Mouse (Mus musculus) embryonic facial prominence, embryonic 14.5 days (tissue): ENCODE data around the gene Paxx. TPM values are rescaled to one million over a fixed set of nuclear protein-coding genes. Genes with fewer than 3 reads are reported as not detected.

Experiments
- ATAC-seq: fragments of 200-750 bp; cut with Nextera tagmentation; 2 replicates; pipeline ENCODE4 v1.8.0; 2017; ENCODE audit warnings: low read depth, moderate number of reproducible peaks, moderate TSS enrichment
- DNase-seq: peaks from one replicate; pipeline ENCODE4 v3.0.0-alpha.2; 2015; ENCODE audit warnings: low spot score
- H3K27ac ChIP-seq: fragments of 300-500 bp; sonication (generic); replicated peaks from 2 replicates; pipeline ENCODE4 v1.5.1; 2014; ENCODE audit warnings: low read depth, mild to moderate bottlenecking, low read length, moderate library complexity
- H3K27me3 ChIP-seq: fragments of 300-500 bp; sonication (generic); replicated peaks from 2 replicates; pipeline ENCODE4 v1.6.1; 2014; ENCODE audit warnings: low read length; ENCODE audit not compliant: control insufficient read depth, insufficient read depth
- H3K36me3 ChIP-seq: fragments of 300-500 bp; sonication (generic); 2 replicates; pipeline ENCODE4 v1.6.1; 2014; ENCODE audit warnings: low read length, mixed read lengths; ENCODE audit not compliant: control insufficient read depth, insufficient read depth
- H3K4me1 ChIP-seq: fragments of 300-500 bp; sonication (generic); 2 replicates; pipeline ENCODE4 v1.6.1; 2014; ENCODE audit warnings: antibody characterized with exemption, low read length; ENCODE audit not compliant: control insufficient read depth, insufficient read depth
- H3K4me2 ChIP-seq: fragments of 300-500 bp; sonication (generic); 2 replicates; pipeline ENCODE4 v1.6.1; 2014; ENCODE audit warnings: low read depth, mild to moderate bottlenecking, low read length, moderate library complexity, mixed read lengths
- H3K4me3 ChIP-seq: fragments of 300-500 bp; sonication (generic); 2 replicates; pipeline ENCODE4 v1.5.1; 2014; ENCODE audit warnings: low read depth, mild to moderate bottlenecking, low read length
- H3K9ac ChIP-seq: fragments of 300-500 bp; sonication (generic); 2 replicates; pipeline ENCODE4 v1.6.1; 2014; ENCODE audit warnings: low read depth, mild to moderate bottlenecking, low read length, moderate library complexity, mixed read lengths
- H3K9me3 ChIP-seq: fragments of 300-500 bp; sonication (generic); 2 replicates; pipeline ENCODE4 v1.6.1; 2016; ENCODE audit warnings: low read length; ENCODE audit not compliant: control insufficient read depth
- WGBS: fragments of 180-500 bp; shearing (Covaris S2); extraction: QIAGEN DNeasy Blood & Tissue Kit; methylation state at CpG from one replicate; pipeline ENCODE4 v1.1.7; 2014; 5-methylcytosine and 5-hydroxymethylcytosine counted together
- polyA plus RNA-seq: library from polyadenylated mRNA; unstranded; fragments of >200 nt; fragmentation: Nextera tagmentation; extraction: Ambion mirVana; gene quantifications from 2 replicates; pipeline ENCODE4 v1.2.1, GENCODE M21; 2014

Gene Paxx
- polyA plus RNA-seq, 1 experiment from 2014 or later, result 41.7 TPM

- Histone ChIP-seq H3K4me3 (no peak overlapping the region), H3K36me3 (no peaks in the 10 kb centered on the region), H3K27ac (no peak overlapping the region), H3K9me3 (no peaks in the 10 kb centered on the region), H3K9ac (no peak overlapping the region), H3K27me3 (no peaks in the 10 kb centered on the region), H3K4me2 (no peak overlapping the region), H3K4me1 (no peaks in the 10 kb centered on the region)
- WGBS, result 88% methylated on average over 6 of the region's 6 CpGs
- ATAC-seq (no peak), DNase-seq (no peak)
Observed at GRCm38 (mm10) chr2:25487965-25488670, 27.2 kb upstream of the Paxx start.

GRCm38 (mm10) chr2:25484901-25485647 is 24.2 kb upstream of the Paxx start:
- DNase-seq (no peak), ATAC-seq (no peak)
- H3K36me3 ChIP-seq, result no peaks in the 10 kb centered on the region
- H3K27me3 ChIP-seq, result no peaks in the 10 kb centered on the region
- H3K4me1 ChIP-seq, result no peaks in the 10 kb centered on the region
- H3K9ac ChIP-seq, result no peak overlapping the region
- H3K4me3 ChIP-seq, result no peak overlapping the region
- WGBS, result 65% methylated on average over 11 of the region's 11 CpGs
- H3K4me2 ChIP-seq, result no peak overlapping the region
- H3K27ac ChIP-seq, result no peak overlapping the region
- no peaks in the 10 kb centered on the region for H3K9me3 ChIP-seq

DNA sequence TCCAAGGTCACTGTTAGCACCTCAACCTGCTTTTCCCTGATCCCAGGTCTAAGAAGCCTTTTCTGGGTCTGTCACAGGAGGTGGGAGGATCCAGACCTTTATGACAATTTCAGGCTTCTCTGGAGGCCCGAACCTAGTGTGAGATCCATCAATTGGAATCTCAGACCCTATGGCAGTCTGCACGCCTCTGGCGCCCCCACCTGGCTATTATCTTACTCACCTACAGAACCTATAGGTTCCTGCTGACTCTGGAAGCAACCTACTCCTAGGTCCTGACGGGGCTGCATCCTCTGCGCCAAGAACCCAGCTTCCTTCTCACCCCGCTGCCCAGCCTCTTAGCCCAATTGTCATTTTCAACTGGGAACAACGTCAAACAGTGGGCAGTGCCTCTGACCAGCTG is 22.1 kb upstream of the Paxx start:
- no peak overlapping the region for H3K4me2 ChIP-seq
- H3K27ac ChIP-seq, result no peak overlapping the region
- no peak for ATAC-seq
- H3K9ac ChIP-seq, result no peak overlapping the region
- WGBS, result 28% methylated on average over 7 of the region's 7 CpGs
- no peaks in the 10 kb centered on the region for H3K4me1 ChIP-seq
- H3K27me3 ChIP-seq, result no peaks in the 10 kb centered on the region
- no peaks in the 10 kb centered on the region for H3K9me3 ChIP-seq
- H3K4me3 ChIP-seq, result no peak overlapping the region
- peak; percentile 39 for DNase-seq
- no peaks in the 10 kb centered on the region for H3K36me3 ChIP-seq

DNA sequence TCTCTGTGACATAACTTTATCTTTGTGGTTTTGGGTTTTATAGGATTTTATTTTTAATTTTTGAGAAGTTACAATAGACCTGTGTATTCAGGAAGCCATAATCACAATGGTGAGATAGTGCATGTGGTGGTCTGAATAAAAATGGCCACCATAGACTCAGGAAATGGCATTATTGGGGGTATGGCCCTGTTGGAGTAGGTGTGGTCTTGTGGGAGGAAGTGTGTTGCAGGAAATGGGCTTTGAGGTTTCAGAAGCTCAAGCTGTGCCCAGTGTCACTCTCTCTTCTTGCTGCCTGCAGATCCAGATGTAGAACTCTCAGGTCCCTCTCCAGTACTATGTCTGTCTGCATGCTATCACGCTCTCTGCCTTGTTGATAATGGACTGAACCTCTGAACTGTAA is 19.6 kb upstream of the Paxx start:
- DNase-seq (no peak), ATAC-seq (no peak)
- Histone ChIP-seq H3K36me3 (no peaks in the 10 kb centered on the region), H3K27me3 (no peaks in the 10 kb centered on the region), H3K9me3 (no peaks in the 10 kb centered on the region), H3K4me2 (no peak overlapping the region), H3K9ac (no peak overlapping the region), H3K4me3 (no peak overlapping the region), H3K4me1 (no peaks in the 10 kb centered on the region), H3K27ac (no peak overlapping the region)
- 82% methylated on average over 1 of the region's 1 CpGs for WGBS

DNA sequence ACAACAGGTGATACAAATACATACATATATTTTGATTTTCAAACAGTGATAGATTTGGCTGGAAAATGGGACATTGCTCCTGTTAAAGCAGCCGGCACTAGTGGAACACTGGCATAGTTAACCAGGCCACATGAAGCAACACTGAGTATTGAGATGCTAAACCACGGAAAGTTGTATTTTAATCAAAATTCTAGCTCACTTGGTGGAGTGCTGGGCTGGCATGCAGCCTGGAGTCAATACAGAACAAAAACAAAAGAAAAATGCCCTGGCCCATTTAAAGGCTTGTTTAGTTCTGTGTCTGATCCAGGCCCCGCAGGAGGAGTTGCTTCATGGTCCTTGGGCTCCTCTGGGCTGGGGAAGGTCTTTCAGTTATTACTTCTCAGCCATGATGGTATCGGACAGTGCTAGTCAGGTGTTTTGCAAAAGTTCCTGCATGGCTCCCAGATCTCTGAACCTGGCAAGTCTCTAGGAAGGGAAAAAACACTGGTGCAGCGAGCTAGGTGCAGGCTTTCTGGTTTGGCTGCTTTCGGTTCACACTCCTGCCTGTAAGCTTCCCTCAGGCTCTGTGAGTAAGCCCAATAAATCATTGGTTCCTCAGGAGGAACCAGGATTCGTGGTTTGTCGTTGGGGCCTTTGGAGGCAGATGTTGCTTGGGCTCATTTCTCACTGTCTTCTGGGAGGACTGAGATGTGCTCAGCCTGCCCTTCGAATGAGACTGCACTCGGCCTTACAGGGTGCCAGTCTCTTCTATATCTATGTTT is 18.8 kb upstream of the Paxx start:
- no peak overlapping the region for H3K27ac ChIP-seq
- no peaks in the 10 kb centered on the region for H3K36me3 ChIP-seq
- no peak overlapping the region for H3K4me2 ChIP-seq
- H3K9me3 ChIP-seq, result no peaks in the 10 kb centered on the region
- no peaks in the 10 kb centered on the region for H3K4me1 ChIP-seq
- peak; percentile 52 for DNase-seq
- H3K9ac ChIP-seq, result no peak overlapping the region
- no peak overlapping the region for H3K4me3 ChIP-seq
- no peak for ATAC-seq
- 72% methylated on average over 10 of the region's 10 CpGs for WGBS
- H3K27me3 ChIP-seq, result no peaks in the 10 kb centered on the region

- Histone ChIP-seq H3K27me3 (no peaks in the 10 kb centered on the region), H3K9me3 (no peaks in the 10 kb centered on the region), H3K36me3 (no peaks in the 10 kb centered on the region), H3K4me2 (no peak overlapping the region), H3K9ac (no peak overlapping the region), H3K4me1 (no peaks in the 10 kb centered on the region), H3K27ac (no peak overlapping the region), H3K4me3 (no peak overlapping the region)
- ATAC-seq (no peak), DNase-seq (no peak)
- WGBS, result 88% methylated on average over 3 of the region's 3 CpGs
Observed at GRCm38 (mm10) chr2:25477967-25478675, 17.2 kb upstream of the Paxx start.

GRCm38 (mm10) chr2:25477541-25477940 is 16.6 kb upstream of the Paxx start:
- no peak overlapping the region for H3K4me3 ChIP-seq
- H3K27ac ChIP-seq, result no peak overlapping the region
- H3K36me3 ChIP-seq, result no peaks in the 10 kb centered on the region
- no peaks in the 10 kb centered on the region for H3K9me3 ChIP-seq
- H3K4me1 ChIP-seq, result no peaks in the 10 kb centered on the region
- 86% methylated on average over 7 of the region's 8 CpGs for WGBS
- no peak overlapping the region for H3K4me2 ChIP-seq
- H3K27me3 ChIP-seq, result no peaks in the 10 kb centered on the region
- ATAC-seq, result no peak
- no peak for DNase-seq
- no peak overlapping the region for H3K9ac ChIP-seq

- 76% methylated on average over 2 of the region's 2 CpGs for WGBS
Observed at GRCm38 (mm10) chr2:25472550-25472949, 11.7 kb upstream of the Paxx start.

More at GRCm38 (mm10) chr2:25472550-25472949, 11.7 kb upstream of the Paxx start:
- Histone ChIP-seq H3K4me2 (no peak overlapping the region), H3K4me3 (no peak overlapping the region), H3K27me3 (no peaks in the 10 kb centered on the region), H3K9me3 (no peaks in the 10 kb centered on the region), H3K36me3 (no peaks in the 10 kb centered on the region), H3K9ac (no peak overlapping the region), H3K27ac (no peak overlapping the region), H3K4me1 (0 out of 2 replicates have a peak, but pooled peaks cover 3% of the 10 kb centered on the region)
- DNase-seq (no peak), ATAC-seq (no peak)
